Mouse (Mus musculus) granulocyte monocyte progenitor cell, adult 5-6 weeks (primary cell): ENCODE measurements around the gene Sash1. TPM values are rescaled to one million over a fixed set of nuclear protein-coding genes. Genes with fewer than 3 reads are reported as not detected.

Experiments
- ATAC-seq: replicated peaks from 2 replicates; pipeline ENCODE4 v1.8.0; 2016; ENCODE audit warnings: mild to moderate bottlenecking, moderate TSS enrichment, inconsistent platforms; ENCODE audit not compliant: poor library complexity, severe bottlenecking
- total RNA-seq, 2 experiments: library from RNA; stranded (forward) in 1 of 2; stranded (reverse) in 1 of 2; fragments of 200-712, 200-1000 nt in 1 of 2; fragments of >200 nt in 1 of 2; fragmentation: Nextera tagmentation in 1 of 2; gene quantifications; 2 replicates each; pipeline ENCODE4 v1.2.3; 2014 to 2017

The Sash1 gene
- total RNA-seq, 2 experiments from 2014 or later: 1.9 to 2.4 TPM

GRCm38 (mm10) chr10:8903086-8903485, 17.2 kb upstream of the Sash1 start:
- ATAC-seq: no peak

GRCm38 (mm10) chr10:8902412-8902811, 16.5 kb upstream of the Sash1 start:
- ATAC-seq: no peak

- ATAC-seq: no peak
Measured at GRCm38 (mm10) chr10:8898831-8899511, 13.1 kb upstream of the Sash1 start.

DNA sequence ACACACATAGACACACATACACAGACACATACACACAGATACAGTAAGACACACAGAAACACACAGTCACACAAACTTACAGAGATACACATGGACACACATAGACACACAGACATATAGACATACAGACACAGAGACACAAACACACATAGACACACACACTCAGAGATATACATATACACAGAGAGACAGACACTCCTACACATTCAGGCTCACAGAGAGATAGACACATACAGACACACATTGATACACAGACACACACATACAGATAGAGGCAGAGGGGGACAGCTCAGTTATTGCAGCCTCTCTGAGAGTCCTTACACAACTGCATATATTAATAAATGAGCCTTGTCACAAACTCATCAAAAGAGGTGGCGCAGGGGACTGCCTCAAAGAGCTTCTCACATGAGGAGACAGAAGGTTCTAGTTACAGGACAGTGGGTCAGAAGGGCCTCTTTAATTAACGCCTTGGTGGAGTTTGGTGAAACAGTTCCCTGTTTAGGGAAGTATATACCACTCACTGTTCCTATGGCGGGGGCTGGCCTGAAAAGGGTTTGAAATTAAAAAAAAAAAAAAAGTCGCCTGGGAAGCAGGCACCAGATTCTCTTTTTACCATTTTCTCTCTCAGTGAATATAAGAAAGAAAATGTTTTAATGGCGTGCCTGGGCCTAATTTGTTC, 12.4 kb upstream of the Sash1 start:
- ATAC-seq: peak; percentile 61

GRCm38 (mm10) chr10:8894965-8895515, 9.2 kb upstream of the Sash1 start:
- ATAC-seq: no peak

GRCm38 (mm10) chr10:8890511-8890910, 4.6 kb upstream of the Sash1 start:
- ATAC-seq: no peak

DNA sequence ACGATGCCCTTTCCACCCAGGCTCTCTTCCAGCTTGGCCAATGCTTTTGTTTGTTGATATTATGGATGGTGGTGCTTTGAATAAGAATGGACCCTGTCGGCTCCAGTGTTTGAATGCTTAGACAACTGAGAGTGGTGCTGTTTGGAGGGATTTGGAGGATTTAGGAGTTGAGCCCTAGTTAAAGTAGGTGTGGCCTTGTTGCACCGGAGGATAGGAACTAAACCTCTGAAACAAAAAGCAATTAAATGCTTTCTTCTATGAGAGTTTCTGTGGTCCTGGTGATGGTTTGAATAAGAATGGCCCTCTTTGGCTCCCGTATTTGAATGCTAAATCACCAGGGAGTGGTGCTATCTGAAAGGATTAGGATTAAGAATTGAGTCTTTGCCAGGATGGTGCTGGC, 3.5 kb upstream of the Sash1 start:
- ATAC-seq: no peak

GRCm38 (mm10) chr10:8886528-8886854, 621 bp upstream of the Sash1 start:
- no peak for ATAC-seq

DNA sequence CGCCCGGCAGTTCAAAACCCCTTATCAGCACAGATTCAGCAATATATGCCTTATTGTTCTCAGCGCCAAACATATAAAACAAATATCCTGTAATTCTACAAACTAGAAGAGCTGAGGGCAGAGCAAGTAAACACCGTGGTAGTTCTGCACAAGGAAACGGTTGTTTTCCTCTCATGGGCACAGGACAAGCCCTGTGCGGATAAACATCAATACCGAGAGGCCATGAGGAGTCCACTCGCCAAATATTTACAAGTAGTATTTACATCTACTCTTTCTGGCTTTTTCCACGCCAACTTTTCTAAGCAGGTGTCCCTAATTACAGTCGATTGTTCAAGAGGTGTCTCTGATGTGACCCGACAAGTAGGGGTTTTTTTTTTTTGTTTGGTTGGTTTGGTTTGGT, 669 bp downstream of the Sash1 start:
- no peak for ATAC-seq

DNA sequence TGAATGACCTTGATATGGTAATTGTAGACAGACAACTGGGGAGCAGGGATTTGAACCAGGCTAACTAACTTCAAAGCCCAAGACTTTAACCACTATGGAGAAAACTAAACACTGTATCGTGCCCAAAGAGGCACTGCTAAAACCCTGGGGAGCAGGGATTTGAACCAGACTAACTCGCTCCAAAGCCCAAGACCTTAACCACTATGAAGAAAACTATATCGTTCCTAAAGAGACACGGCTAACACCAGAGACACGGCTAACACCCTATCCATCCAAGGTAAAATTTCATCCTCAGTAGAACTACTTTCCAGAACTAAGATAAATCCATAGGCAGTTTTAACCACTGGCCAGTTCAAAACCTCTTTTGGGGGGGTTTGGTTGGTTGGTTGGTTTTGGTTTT, 1.3 kb downstream of the Sash1 start:
- ATAC-seq: no peak

- ATAC-seq: no peak
Measured at GRCm38 (mm10) chr10:8883686-8884085, 2.2 kb downstream of the Sash1 start.

DNA sequence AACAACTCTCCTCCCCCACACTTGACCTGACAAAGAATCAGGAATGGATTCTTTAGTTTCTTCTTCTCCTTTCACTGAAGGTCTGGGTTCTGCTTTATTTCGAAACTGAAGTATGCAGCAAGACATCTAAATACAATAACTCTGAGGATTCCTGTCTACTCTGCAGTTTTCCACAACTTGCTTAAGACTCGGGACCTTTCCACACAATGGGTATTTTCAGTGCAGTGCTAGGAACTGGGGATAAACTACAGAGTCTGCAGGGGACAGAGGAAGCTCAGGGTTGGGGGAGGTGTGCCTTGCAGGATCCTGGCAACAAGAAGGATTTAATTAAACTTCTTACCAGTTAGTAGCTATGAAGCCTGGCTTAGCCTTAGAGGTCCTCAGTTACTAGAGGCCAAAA, 4.1 kb downstream of the Sash1 start:
- ATAC-seq: peak; percentile 24

DNA sequence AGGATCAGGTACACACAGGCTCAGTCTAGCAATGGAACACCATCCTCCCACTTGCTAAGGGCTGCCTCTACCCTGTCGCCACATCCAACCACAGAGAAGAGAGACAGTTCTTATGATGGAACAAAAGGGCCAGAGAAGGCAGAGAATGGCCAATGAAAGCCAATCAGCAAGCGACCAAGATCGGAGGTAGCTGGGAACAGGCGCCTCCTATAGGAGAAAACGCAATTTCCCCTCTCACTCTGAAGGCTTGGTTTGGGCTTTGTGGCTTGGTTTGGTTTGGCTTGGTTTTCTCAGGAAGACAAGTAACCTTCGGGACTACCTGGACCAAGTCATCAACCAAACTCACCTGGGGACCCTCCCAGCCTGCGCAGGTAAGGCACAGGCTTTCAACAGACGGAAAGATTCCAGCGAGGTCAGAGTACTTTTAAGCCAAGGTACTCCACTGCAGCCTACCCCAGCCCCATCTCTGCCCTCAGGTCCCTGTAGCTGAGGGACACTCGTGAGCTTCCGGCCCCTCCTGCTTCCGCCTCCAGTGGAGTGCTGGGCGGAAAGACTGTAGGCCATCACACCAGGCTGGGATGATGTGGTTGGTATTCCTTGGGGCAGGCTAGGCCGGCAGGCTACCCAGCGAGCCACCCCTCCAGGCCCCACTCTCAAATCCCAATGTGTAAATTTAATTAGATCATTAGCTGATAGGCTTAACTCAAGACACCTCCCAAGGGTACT, 4.8 kb downstream of the Sash1 start:
- ATAC-seq: no peak

DNA sequence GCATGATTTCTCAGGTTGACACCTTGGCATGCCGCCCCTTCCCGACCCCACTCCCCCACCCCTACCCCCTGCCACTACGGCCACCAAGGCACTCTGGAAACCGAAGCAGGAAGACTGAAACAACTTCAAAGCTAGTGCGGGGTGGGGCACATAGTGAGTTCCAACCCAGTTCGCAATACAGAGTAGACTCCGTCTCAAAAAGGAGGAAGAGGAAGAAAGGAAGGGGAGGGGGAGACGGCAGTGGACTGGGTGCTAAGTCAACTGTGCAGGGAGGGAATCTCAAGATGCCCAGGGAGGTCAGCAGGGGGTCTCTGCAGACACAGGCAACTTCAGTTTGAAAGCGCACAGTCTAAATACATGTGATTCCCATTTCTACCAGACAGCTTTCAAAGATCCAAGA, 7.0 kb downstream of the Sash1 start:
- peak; percentile 58 for ATAC-seq

DNA sequence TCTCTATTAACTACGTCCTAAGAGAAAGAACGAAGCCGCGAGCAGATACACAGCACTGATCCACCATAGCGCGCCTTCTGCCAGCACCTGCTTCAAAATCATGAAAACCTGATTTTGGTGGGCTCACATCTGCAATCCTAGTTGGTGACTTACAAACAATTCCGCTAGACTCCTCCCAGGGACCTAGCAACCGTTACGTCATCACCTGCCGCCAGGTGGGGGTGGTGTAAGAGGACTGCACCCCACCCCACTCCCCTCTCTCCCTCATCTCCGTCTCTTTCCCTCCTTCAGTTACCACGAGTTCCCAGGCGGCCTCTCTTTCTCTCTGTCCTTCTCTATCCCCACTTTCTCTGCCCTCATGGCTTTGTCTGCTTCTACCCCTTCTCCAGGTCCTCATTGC, 7.5 kb downstream of the Sash1 start:
- peak; percentile 42; the same call in 1 of the 2 replicates for ATAC-seq

GRCm38 (mm10) chr10:8873631-8874370, 12.1 kb downstream of the Sash1 start:
- peak; percentile 28 for ATAC-seq

- ATAC-seq: no peak
Measured at GRCm38 (mm10) chr10:8872788-8873187, 13.1 kb downstream of the Sash1 start.

GRCm38 (mm10) chr10:8871935-8872334, 13.9 kb downstream of the Sash1 start:
- no peak for ATAC-seq

- ATAC-seq: peak; percentile 86
Measured at GRCm38 (mm10) chr10:8870368-8870767, 15.5 kb downstream of the Sash1 start.

GRCm38 (mm10) chr10:8866062-8866642, 19.7 kb downstream of the Sash1 start:
- no peak for ATAC-seq
